Mouse (Mus musculus): Measurements from ENCODE around the gene Arhgap35. TPM values are rescaled to one million over a fixed set of nuclear protein-coding genes. Genes with fewer than 3 reads are reported as not detected.

Arhgap35 gene
- polyA plus RNA-seq, 1 experiment from 2014 or later: 3.8 TPM

GRCm38 (mm10) chr7:16463214-16463613 lies 151.6 kb downstream of the Arhgap35 start:
- no peak for TF ChIP-seq EP300 (optimal IDR thresholded peaks at IDR 0.05)
- peak; percentile 96 for TF ChIP-seq CTCF (IDR thresholded peaks at IDR 0.05; ENCODE audit: low read depth)
- H3K27ac ChIP-seq (replicated peaks): no peak overlapping the region
- H3K27me3 ChIP-seq (ENCODE audit: control insufficient read depth, insufficient read depth, low read length): no peaks in the 10 kb centered on the region
- DNase-seq (ENCODE audit: low spot score) (peak; percentile 81), ATAC-seq (ENCODE audit: low FRiP score, low TSS enrichment) (no peak)
- H3K36me3 ChIP-seq (ENCODE audit: control insufficient read depth, insufficient read depth, low read length): no peaks in the 10 kb centered on the region
- no peak overlapping the region for H3K4me2 ChIP-seq (replicated peaks; ENCODE audit: low read depth)
- no peaks in the 10 kb centered on the region for H3K4me1 ChIP-seq (replicated peaks; ENCODE audit: control insufficient read depth, insufficient read depth)
- no peak overlapping the region for H3K4me3 ChIP-seq (ENCODE audit: low read depth, low read length)
- WGBS: 1% methylated on average over 14 of the region's 14 CpGs
- H3K9me3 ChIP-seq (ENCODE audit: control insufficient read depth, low read length): no peaks in the 10 kb centered on the region
- H3K9ac ChIP-seq (ENCODE audit: low read length): no peak overlapping the region

GRCm38 (mm10) chr7:16461705-16462104 lies 153.1 kb downstream of the Arhgap35 start:
- TF ChIP-seq EP300 (optimal IDR thresholded peaks at IDR 0.05): no peak
- no peak for TF ChIP-seq CTCF (IDR thresholded peaks at IDR 0.05; ENCODE audit: low read depth)
- Histone ChIP-seq H3K9me3 (ENCODE audit: control insufficient read depth, low read length) (no peaks in the 10 kb centered on the region), H3K36me3 (ENCODE audit: control insufficient read depth, insufficient read depth, low read length) (no peaks in the 10 kb centered on the region), H3K4me3 (ENCODE audit: low read depth, low read length) (no peak overlapping the region), H3K9ac (ENCODE audit: low read length) (no peak overlapping the region), H3K27ac (replicated peaks) (no peak overlapping the region), H3K27me3 (ENCODE audit: control insufficient read depth, insufficient read depth, low read length) (no peaks in the 10 kb centered on the region), H3K4me2 (replicated peaks; ENCODE audit: low read depth) (no peak overlapping the region), H3K4me1 (replicated peaks; ENCODE audit: control insufficient read depth, insufficient read depth) (no peaks in the 10 kb centered on the region)
- ATAC-seq (ENCODE audit: low FRiP score, low TSS enrichment) (no peak), DNase-seq (ENCODE audit: low spot score) (no peak)
- 74% methylated on average over 6 of the region's 6 CpGs for WGBS

- no peaks in the 10 kb centered on the region for H3K4me1 ChIP-seq (replicated peaks; ENCODE audit: control insufficient read depth, insufficient read depth)
- H3K4me2 ChIP-seq (replicated peaks; ENCODE audit: low read depth): no peak overlapping the region
- no peak overlapping the region for H3K4me3 ChIP-seq (ENCODE audit: low read depth, low read length)
- no peak for ATAC-seq (ENCODE audit: low FRiP score, low TSS enrichment)
- TF ChIP-seq CTCF (IDR thresholded peaks at IDR 0.05; ENCODE audit: low read depth) (no peak), EP300 (optimal IDR thresholded peaks at IDR 0.05) (no peak)
- H3K36me3 ChIP-seq (ENCODE audit: control insufficient read depth, insufficient read depth, low read length): no peaks in the 10 kb centered on the region
- no peaks in the 10 kb centered on the region for H3K27me3 ChIP-seq (ENCODE audit: control insufficient read depth, insufficient read depth, low read length)
- WGBS: 57% methylated on average over 6 of the region's 6 CpGs
- no peak overlapping the region for H3K9ac ChIP-seq (ENCODE audit: low read length)
- no peak for DNase-seq (ENCODE audit: low spot score)
- no peaks in the 10 kb centered on the region for H3K9me3 ChIP-seq (ENCODE audit: control insufficient read depth, low read length)
- H3K27ac ChIP-seq (replicated peaks): no peak overlapping the region
Measured at GRCm38 (mm10) chr7:16461151-16461550, 153.6 kb downstream of the Arhgap35 start.

- Histone ChIP-seq H3K36me3 (ENCODE audit: control insufficient read depth, insufficient read depth, low read length) (no peaks in the 10 kb centered on the region), H3K27ac (replicated peaks) (no peak overlapping the region), H3K9ac (ENCODE audit: low read length) (no peak overlapping the region), H3K4me3 (ENCODE audit: low read depth, low read length) (no peak overlapping the region), H3K9me3 (ENCODE audit: control insufficient read depth, low read length) (no peaks in the 10 kb centered on the region), H3K4me2 (replicated peaks; ENCODE audit: low read depth) (no peak overlapping the region), H3K27me3 (ENCODE audit: control insufficient read depth, insufficient read depth, low read length) (no peaks in the 10 kb centered on the region), H3K4me1 (replicated peaks; ENCODE audit: control insufficient read depth, insufficient read depth) (no peaks in the 10 kb centered on the region)
- no peak for ATAC-seq (ENCODE audit: low FRiP score, low TSS enrichment)
- TF ChIP-seq CTCF (IDR thresholded peaks at IDR 0.05; ENCODE audit: low read depth) (no peak), EP300 (optimal IDR thresholded peaks at IDR 0.05) (no peak)
- DNase-seq (ENCODE audit: low spot score): no peak
- 57% methylated on average over 13 of the region's 13 CpGs for WGBS
Measured at GRCm38 (mm10) chr7:16460566-16460965, 154.2 kb downstream of the Arhgap35 start.

- TF ChIP-seq EP300 (optimal IDR thresholded peaks at IDR 0.05) (no peak), CTCF (IDR thresholded peaks at IDR 0.05; ENCODE audit: low read depth) (no peak)
- Histone ChIP-seq H3K9me3 (ENCODE audit: control insufficient read depth, low read length) (no peaks in the 10 kb centered on the region), H3K36me3 (ENCODE audit: control insufficient read depth, insufficient read depth, low read length) (no peaks in the 10 kb centered on the region), H3K4me3 (ENCODE audit: low read depth, low read length) (no peak overlapping the region), H3K9ac (ENCODE audit: low read length) (no peak overlapping the region), H3K4me1 (replicated peaks; ENCODE audit: control insufficient read depth, insufficient read depth) (0 out of 2 replicates have a peak, but pooled peaks cover 2% of the 10 kb centered on the region), H3K27me3 (ENCODE audit: control insufficient read depth, insufficient read depth, low read length) (no peaks in the 10 kb centered on the region), H3K4me2 (replicated peaks; ENCODE audit: low read depth) (no peak overlapping the region), H3K27ac (replicated peaks) (no peak overlapping the region)
- WGBS: 85% methylated on average over 5 of the region's 5 CpGs
- DNase-seq (ENCODE audit: low spot score): no peak
- ATAC-seq (ENCODE audit: low FRiP score, low TSS enrichment): no peak
Measured at GRCm38 (mm10) chr7:16456289-16456688, 158.5 kb downstream of the Arhgap35 start.

- Histone ChIP-seq H3K27me3 (ENCODE audit: control insufficient read depth, insufficient read depth, low read length) (no peaks in the 10 kb centered on the region), H3K4me2 (replicated peaks; ENCODE audit: low read depth) (no peak overlapping the region), H3K27ac (replicated peaks) (no peak overlapping the region), H3K36me3 (ENCODE audit: control insufficient read depth, insufficient read depth, low read length) (no peaks in the 10 kb centered on the region), H3K9ac (ENCODE audit: low read length) (no peak overlapping the region), H3K9me3 (ENCODE audit: control insufficient read depth, low read length) (no peaks in the 10 kb centered on the region), H3K4me1 (replicated peaks; ENCODE audit: control insufficient read depth, insufficient read depth) (0 out of 2 replicates have a peak, but pooled peaks cover 2% of the 10 kb centered on the region), H3K4me3 (ENCODE audit: low read depth, low read length) (no peak overlapping the region)
- 89% methylated on average over 14 of the region's 14 CpGs for WGBS
- DNase-seq (ENCODE audit: low spot score) (no peak), ATAC-seq (ENCODE audit: low FRiP score, low TSS enrichment) (no peak)
- TF ChIP-seq EP300 (optimal IDR thresholded peaks at IDR 0.05): no peak
- TF ChIP-seq CTCF (IDR thresholded peaks at IDR 0.05; ENCODE audit: low read depth): no peak
Measured at GRCm38 (mm10) chr7:16455016-16455415, 159.8 kb downstream of the Arhgap35 start.

Measured in stomach, postnatal 0 days (tissue).